Mouse (Mus musculus): ENCODE data around the gene Olfr1028.

The Olfr1028 gene

GRCm38 (mm10) chr2:85950137-85950536, at the start of gene Olfr1028:
Gene Olfr1028, plus strand, starts transcription at chr2:85950437.
- whole genome bisulfite sequencing = 70% methylated on average over 1 of the region's 1 CpGs

- 83% methylated on average over 3 of the region's 3 CpGs for WGBS
These were observed 45.3 kb upstream of the Olfr1028 start, which contains the start of gene Olfr1024 for GRCm38 (mm10) chr2:85904952-85905351. Gene Olfr1024, minus strand, starts transcription at chr2:85905052.

- WGBS = 59% methylated on average over 1 of the region's 1 CpGs
These were observed 35.3 kb upstream of the Olfr1028 start, which contains the start of gene Olfr1025-ps1 for GRCm38 (mm10) chr2:85914893-85915292. Gene Olfr1025-ps1, plus strand, starts transcription at chr2:85915193.

- 89% methylated on average over 3 of the region's 3 CpGs for WGBS
These were observed 29.0 kb upstream of the Olfr1028 start, which contains the start of gene Olfr1026 for GRCm38 (mm10) chr2:85921258-85921657. Gene Olfr1026, plus strand, starts transcription at chr2:85921558.

- WGBS = 88% methylated on average over 2 of the region's 2 CpGs
These were observed 23.4 kb downstream of the Olfr1028 start, which contains the start of gene Olfr1029 for GRCm38 (mm10) chr2:85973595-85973994. Gene Olfr1029, plus strand, starts transcription at chr2:85973895.

GRCm38 (mm10) chr2:85978976-85979375, 28.7 kb downstream of the Olfr1028 start, which contains the start of gene Olfr1030:
Gene Olfr1030, plus strand, starts transcription at chr2:85979276.
- 80% methylated on average over 1 of the region's 1 CpGs for WGBS

- WGBS = 61% methylated on average over 3 of the region's 3 CpGs
These were observed 39.8 kb downstream of the Olfr1028 start, which contains the start of gene Olfr1031 for GRCm38 (mm10) chr2:85990004-85990403. Gene Olfr1031, plus strand, starts transcription at chr2:85990304.

Data from cerebral cortex, adult 2 months (tissue).